Mouse (Mus musculus) CH12.LX (cell line): ENCODE data around the gene Mtmr1. TPM values are rescaled to one million over a fixed set of nuclear protein-coding genes. Genes with fewer than 3 reads are reported as not detected.

ENCODE experiments used
- DNase-seq: peaks from one replicate; pipeline ENCODE4 v3.0.0-alpha.2; 2013; ENCODE audit errors: extremely low read depth
- H3K27ac ChIP-seq: 2 replicates; pipeline ENCODE4 v1.5.1; 2012; ENCODE audit warnings: low read depth, mild to moderate bottlenecking, control low read depth, moderate library complexity; ENCODE audit not compliant: insufficient read depth
- H3K27me3 ChIP-seq: replicated peaks from 2 replicates; pipeline ENCODE3; 2012; ENCODE audit warnings: inconsistent platforms
- H3K36me3 ChIP-seq, 2 experiments: replicated peaks in 1 of 2; 2 replicates each; pipeline versions ENCODE3 to v1.6.1; 2012; ENCODE audit warnings: inconsistent platforms in 1 of 2, low read length in 1 of 2, mild to moderate bottlenecking in 1 of 2, mixed read lengths in 1 of 2, moderate library complexity in 1 of 2; ENCODE audit not compliant: control insufficient read depth in 1 of 2, insufficient read depth in 1 of 2
- H3K4me1 ChIP-seq, 2 experiments: 2 replicates each; pipeline ENCODE4 v1.6.1; 2012; ENCODE audit warnings: inconsistent platforms in 1 of 2, moderate library complexity in 1 of 2; ENCODE audit not compliant: insufficient read depth in 2 of 2, control insufficient read depth in 1 of 2
- H3K4me2 ChIP-seq: 2 replicates; pipeline ENCODE4 v1.6.1; 2012; ENCODE audit warnings: low read depth, mild to moderate bottlenecking, control low read depth; ENCODE audit not compliant: poor library complexity, insufficient read depth, severe bottlenecking
- H3K4me3 ChIP-seq, 3 experiments: fragments of 150-350 bp in 1 of 3; sonication (generic) in 1 of 3; replicated peaks in 1 of 3; 2 replicates each; pipeline versions ENCODE3 to v1.5.1; 2011 to 2012; ENCODE audit warnings: low read depth in 2 of 3, low read length in 2 of 3, mild to moderate bottlenecking in 2 of 3, moderate library complexity in 2 of 3, control low read depth in 1 of 3, improper control_type of control experiment in 1 of 3, inconsistent platforms in 1 of 3, mixed read lengths in 1 of 3; ENCODE audit not compliant: poor library complexity in 1 of 3
- H3K79me2 ChIP-seq: replicated peaks from 2 replicates; pipeline ENCODE4 v1.6.1; 2012; ENCODE audit warnings: mild to moderate bottlenecking, moderate library complexity; ENCODE audit not compliant: control insufficient read depth, poor library complexity, insufficient read depth, severe bottlenecking; ENCODE audit errors: extremely low read depth
- H3K9ac ChIP-seq: 2 replicates; pipeline ENCODE4 v1.6.1; 2012; ENCODE audit warnings: low read depth, mild to moderate bottlenecking, control low read depth, moderate library complexity; ENCODE audit not compliant: insufficient read depth
- H3K9me3 ChIP-seq: replicated peaks from 2 replicates; pipeline ENCODE3; 2012; ENCODE audit warnings: low read length, inconsistent platforms, mixed read lengths
- EP300 ChIP-seq: IDR thresholded peaks from 2 replicates; pipeline ENCODE4 v1.6.1; 2011; ENCODE audit warnings: low read length, improper control_type of control experiment
- ETS1 ChIP-seq: conservative IDR thresholded peaks from 2 replicates; pipeline ENCODE4 v1.6.1; 2012; ENCODE audit warnings: low read depth, mild to moderate bottlenecking, inconsistent platforms, low read length, improper control_type of control experiment, moderate library complexity
- JUND ChIP-seq: conservative IDR thresholded peaks from 2 replicates; pipeline ENCODE4 v1.6.1; 2011; ENCODE audit warnings: low read depth, low read length, improper control_type of control experiment
- KAT2A ChIP-seq: IDR thresholded peaks from 2 replicates; pipeline ENCODE4 v1.6.1; 2012; ENCODE audit warnings: low read length, improper control_type of control experiment, inconsistent platforms; ENCODE audit not compliant: insufficient replicate concordance
- NELFE ChIP-seq: IDR thresholded peaks from 2 replicates; pipeline ENCODE4 v1.6.1; 2011; ENCODE audit warnings: low read depth, low read length, improper control_type of control experiment
- PAX5 ChIP-seq: IDR thresholded peaks from 2 replicates; pipeline ENCODE4 v1.6.1; 2012; ENCODE audit warnings: low read length, inconsistent platforms, mixed read lengths
- POLR2A ChIP-seq: IDR thresholded peaks from 2 replicates; pipeline ENCODE4 v1.6.1; 2011; ENCODE audit warnings: low read depth, mild to moderate bottlenecking, improper control_type of control experiment, low read length
- SMC3 ChIP-seq: IDR thresholded peaks from 2 replicates; pipeline ENCODE4 v1.6.1; 2011; ENCODE audit warnings: low read depth, low read length, improper control_type of control experiment
- ZKSCAN1 ChIP-seq: IDR thresholded peaks from 2 replicates; pipeline ENCODE4 v1.6.1; 2012; ENCODE audit warnings: low read depth, inconsistent platforms, low read length, improper control_type of control experiment, borderline replicate concordance
- ZMIZ1 ChIP-seq: IDR thresholded peaks from 2 replicates; pipeline ENCODE4 v1.6.1; 2012; ENCODE audit warnings: low read depth, mild to moderate bottlenecking, inconsistent platforms, low read length, improper control_type of control experiment
- dilution Hi-C: fragments of 300-500 bp; cut with MboI; formaldehyde crosslinking; loops from 2 replicates; pipeline ENCODE4 v1.14.3; 2020; ENCODE audit warnings: low sequenced_read_pairs; ENCODE audit not compliant: extremely low pct_unique_long_range_greater_than_20kb, extremely low pct_ligation_motif_present
- in situ Hi-C: fragments of 300-500 bp; cut with MboI; formaldehyde crosslinking; loops from 3 replicates; pipeline ENCODE4 v1.14.3; 2019; ENCODE audit warnings: low sequenced_read_pairs, low pct_ligation_motif_present, low pct_unique_long_range_greater_than_20kb, mixed read lengths
- polyA plus RNA-seq: library from polyadenylated mRNA; unstranded; fragments of >175 nt; gene quantifications from 2 replicates; pipeline ENCODE4 v1.2.1, GENCODE M21; 2012; ENCODE audit warnings: low read depth; ENCODE audit not compliant: insufficient read length
- total RNA-seq, 2 experiments: library from RNA; depleted of rRNA; stranded (reverse); fragments of 300-350 nt in 1 of 2; fragments of >200 nt in 1 of 2; gene quantifications; 2 replicates each; pipeline ENCODE4 v1.2.3; 2012 to 2014

Gene Mtmr1
- total and polyA plus RNA-seq, 3 experiments: 15.3 to 35.3 (median 17.5) TPM

DNA sequence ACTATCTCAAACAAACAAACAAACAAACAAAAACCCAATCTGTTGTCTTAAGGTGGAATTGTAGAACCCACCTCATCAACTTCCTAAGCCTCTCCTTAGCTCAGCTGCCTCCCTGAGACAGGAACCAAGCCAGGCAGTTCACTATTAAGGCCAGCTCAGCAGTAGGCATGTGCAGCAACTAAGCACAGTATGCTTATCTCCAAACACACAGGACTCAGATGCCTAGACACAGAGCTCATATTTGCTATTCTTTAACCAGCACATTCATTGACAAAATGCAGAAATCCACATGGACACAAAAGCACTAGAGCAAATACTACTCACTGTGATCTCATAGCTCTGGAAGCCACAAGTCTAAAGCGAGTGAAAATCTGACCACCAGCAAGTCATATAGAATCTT is 100.9 kb downstream of the Mtmr1 start:
- DNase-seq: no peak
- H3K79me2 ChIP-seq: no peaks in the 10 kb centered on the region
- no peak overlapping the region for H3K4me2 ChIP-seq
- H3K4me1 ChIP-seq: peaks cover 7 to 11% of the 10 kb centered on the region in 2 experiments
- H3K4me3 ChIP-seq: no peak overlapping the region
- dilution Hi-C loops: no loop called here
- no peak overlapping the region for H3K27ac ChIP-seq
- no peak overlapping the region for H3K9ac ChIP-seq
- no peaks in the 10 kb centered on the region for H3K9me3 ChIP-seq
- in situ Hi-C loops: no loop called here
- no peaks in the 10 kb centered on the region for H3K27me3 ChIP-seq
- no peaks in the 10 kb centered on the region for H3K36me3 ChIP-seq
- TF ChIP-seq PAX5 (no peak), ZMIZ1 (no peak), SMC3 (no peak), ETS1 (no peak), EP300 (no peak), ZKSCAN1 (no peak), JUND (no peak), KAT2A (no peak), NELFE (no peak)

- Histone ChIP-seq H3K4me2 (no peak overlapping the region), H3K79me2 (no peaks in the 10 kb centered on the region), H3K27me3 (no peaks in the 10 kb centered on the region), H3K4me1 (peaks cover 7 to 11% of the 10 kb centered on the region in 2 experiments), H3K27ac (no peak overlapping the region), H3K9ac (no peak overlapping the region), H3K4me3 (no peak overlapping the region), H3K9me3 (no peaks in the 10 kb centered on the region), H3K36me3 (no peaks in the 10 kb centered on the region)
- in situ Hi-C loops (no loop called here), dilution Hi-C loops (no loop called here)
- no peak for DNase-seq
- TF ChIP-seq POLR2A: no peak
Observed at GRCm38 (mm10) chrX:71467491-71467890, 102.9 kb downstream of the Mtmr1 start.

Other genes starting within 250 kb of the Mtmr1 start
- gene Mtm1, start 154.0 kb upstream of the Mtmr1 start, total RNA-seq (2012; rRNA removed): 2.0 and 2.2 TPM in 2 replicates
- 4.7 and 5.7 TPM in 2 replicates for gene Mtm1, start 154.0 kb upstream of the Mtmr1 start, total RNA-seq (2014; rRNA removed)
- gene Mtm1, start 154.0 kb upstream of the Mtmr1 start, polyA plus RNA-seq: 3.5 TPM in 2 replicates
- gene Cd99l2, start 128.1 kb downstream of the Mtmr1 start, total RNA-seq (2012; rRNA removed): 8.8 and 9.9 TPM in 2 replicates
- gene Cd99l2, start 128.1 kb downstream of the Mtmr1 start, total RNA-seq (2014; rRNA removed): 10.4 and 11.0 TPM in 2 replicates
- 13.7 and 14.5 TPM in 2 replicates for gene Cd99l2, start 128.1 kb downstream of the Mtmr1 start, polyA plus RNA-seq
- gene Hmgb3, start 191.2 kb downstream of the Mtmr1 start, total RNA-seq (2012; rRNA removed): 26.5 and 31.9 TPM in 2 replicates
- gene Hmgb3, start 191.2 kb downstream of the Mtmr1 start, total RNA-seq (2014; rRNA removed): 40.6 and 47.3 TPM in 2 replicates
- gene Hmgb3, start 191.2 kb downstream of the Mtmr1 start, polyA plus RNA-seq: 56.2 and 59.1 TPM in 2 replicates